Mouse (Mus musculus) CD4-positive, CD25-positive, alpha-beta regulatory T cell, adult 2 months (primary cell): ENCODE measurements around the gene Olfr502.
"Not testable (repeated sequence)": the region's sequence is repeated elsewhere in the genome, so short reads cannot be mapped to it uniquely, and the experiment has no call there.

Source experiments
- DNase-seq: peaks from one replicate; pipeline ENCODE4 v3.0.0-alpha.2; 2012; ENCODE audit warnings: low read depth, low spot score

Gene Olfr502

DNA sequence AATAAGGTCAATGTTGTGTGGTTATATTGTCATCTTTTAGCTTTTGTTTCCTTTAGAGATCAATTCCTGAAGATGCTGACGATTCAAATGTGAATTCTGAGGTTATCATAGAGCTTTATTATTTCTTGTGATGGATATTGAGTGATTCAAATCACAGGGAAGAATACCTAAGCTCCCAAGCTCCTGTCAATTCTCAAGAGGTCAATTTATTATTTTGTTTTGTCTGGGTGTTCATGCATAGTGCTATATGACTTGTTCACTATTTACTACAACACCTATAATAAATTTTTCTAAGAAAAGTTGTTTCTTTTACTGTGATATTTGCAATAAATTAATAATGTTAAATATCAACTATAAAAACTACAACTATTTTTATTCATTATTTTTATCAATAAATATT lies at the start of gene Olfr502:
Olfr502 (minus strand) TSS at position 101 of the 400 bp plus-strand sequence.
- DNase-seq, result no peak

DNA sequence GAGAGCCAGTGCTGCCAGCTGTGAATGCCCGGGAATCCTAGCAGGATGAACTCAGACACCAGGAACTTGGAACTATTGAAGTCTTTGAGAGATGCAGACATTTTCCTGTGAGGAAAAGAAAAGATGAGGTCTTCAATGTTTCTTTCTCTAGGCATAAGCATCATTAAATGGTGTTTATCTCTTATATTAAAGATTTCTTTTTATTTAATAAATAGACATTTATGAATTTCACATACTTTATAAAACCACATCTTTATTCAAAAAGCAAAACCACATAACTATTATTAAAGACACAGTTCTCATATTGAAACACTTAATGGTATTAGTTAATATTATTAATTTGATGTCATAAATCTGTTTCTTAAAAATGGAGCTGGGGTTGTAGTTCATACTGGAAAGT lies 40.8 kb upstream of the Olfr502 start, which contains the start of gene Olfr504:
Olfr504 (minus strand) TSS at position 101 of the 400 bp plus-strand sequence.
- no peak for DNase-seq

DNA sequence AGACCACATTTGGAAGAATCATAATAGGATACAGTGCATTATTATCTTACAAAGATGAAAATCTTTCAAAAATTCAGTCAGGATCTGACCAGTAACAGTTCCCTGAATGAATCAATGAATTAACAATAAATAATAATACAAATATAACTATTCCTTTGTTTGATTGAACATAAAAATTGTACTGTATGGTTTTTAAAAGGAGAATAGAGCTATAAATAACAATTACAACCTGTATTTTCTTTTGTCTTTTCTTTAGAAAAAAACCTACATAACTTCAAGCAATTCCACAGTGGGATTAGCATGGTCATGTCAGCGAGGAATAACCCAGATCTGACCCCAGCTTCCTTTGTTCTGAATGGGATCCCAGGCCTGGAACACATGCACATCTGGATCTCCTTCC lies 19.4 kb upstream of the Olfr502 start, which contains the start of gene Olfr503:
Olfr503 (plus strand) TSS at position 301 of the 400 bp plus-strand sequence.
- not testable (repeated sequence) for DNase-seq

DNA sequence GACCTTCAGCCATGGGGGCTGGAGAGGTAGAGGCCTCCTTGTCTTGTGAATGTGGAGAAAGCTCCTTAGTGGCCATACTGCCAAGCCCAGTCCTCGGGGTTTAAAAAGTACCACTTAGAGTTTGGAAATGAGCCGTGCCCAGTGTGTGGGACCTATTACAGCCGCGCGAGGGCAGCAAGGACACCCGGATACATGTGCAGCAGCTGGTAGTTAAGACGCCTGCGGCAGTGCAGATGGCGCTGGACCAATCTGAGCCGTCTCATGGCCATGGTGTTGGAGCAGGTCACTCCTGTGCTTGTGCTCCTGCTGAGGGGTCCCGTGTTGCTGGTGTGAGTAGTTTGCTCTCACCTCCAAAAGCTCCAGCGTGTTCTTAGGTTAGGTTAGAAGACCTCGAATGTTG lies 17.6 kb upstream of the Olfr502 start:
- DNase-seq, result no peak
